Mouse (Mus musculus): ENCODE results near the gene Alox12.
A peak's percentile ranks its signal among the peaks of the same experiment; 100 is the strongest.

The Alox12 gene

DNA sequence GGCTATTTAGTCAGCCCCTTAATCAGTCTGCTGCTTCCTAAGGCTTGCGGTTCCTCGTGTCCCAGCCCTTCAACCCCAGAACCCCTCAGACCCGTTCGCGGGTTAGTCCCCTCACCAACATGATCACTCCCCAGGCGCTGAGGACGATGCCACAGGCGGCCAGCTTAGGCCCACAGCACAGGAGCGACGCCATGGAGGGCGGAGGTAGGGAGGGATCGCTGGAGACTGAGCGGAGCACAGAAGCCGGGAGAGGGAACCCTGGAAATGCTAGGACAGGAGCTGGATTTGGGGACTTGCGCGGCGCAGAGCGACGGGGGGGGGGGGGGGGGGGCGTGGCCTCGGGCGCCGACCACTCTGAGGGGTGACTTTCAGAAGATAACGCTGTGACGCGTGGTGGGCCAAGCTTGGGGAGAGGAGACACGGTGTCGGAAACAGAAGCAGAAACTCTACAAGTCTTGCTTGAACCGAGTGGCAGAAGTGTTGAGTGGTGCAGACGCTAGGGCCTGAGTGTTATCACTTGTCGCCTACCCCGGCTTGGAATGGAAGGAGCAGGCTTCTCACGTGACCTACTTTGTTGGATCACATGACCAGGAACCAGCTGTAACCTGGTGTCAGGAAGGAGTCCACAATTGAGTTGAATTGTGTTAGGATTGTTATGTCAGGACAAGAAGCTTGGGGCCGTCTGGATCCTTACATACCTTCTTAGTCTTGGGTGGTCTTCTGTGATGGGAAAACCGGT is 15.4 kb downstream of the Alox12 start, which contains the start of the genes Gm21988 and Rnasek:
TSS of gene Gm21988 (minus strand) at position 290 of the 739 bp plus-strand sequence.
TSS of gene Rnasek (minus strand) at position 302 of the 739 bp plus-strand sequence.
- peak; percentile 82 for DNase-seq (ENCODE audit: low spot score)

DNA sequence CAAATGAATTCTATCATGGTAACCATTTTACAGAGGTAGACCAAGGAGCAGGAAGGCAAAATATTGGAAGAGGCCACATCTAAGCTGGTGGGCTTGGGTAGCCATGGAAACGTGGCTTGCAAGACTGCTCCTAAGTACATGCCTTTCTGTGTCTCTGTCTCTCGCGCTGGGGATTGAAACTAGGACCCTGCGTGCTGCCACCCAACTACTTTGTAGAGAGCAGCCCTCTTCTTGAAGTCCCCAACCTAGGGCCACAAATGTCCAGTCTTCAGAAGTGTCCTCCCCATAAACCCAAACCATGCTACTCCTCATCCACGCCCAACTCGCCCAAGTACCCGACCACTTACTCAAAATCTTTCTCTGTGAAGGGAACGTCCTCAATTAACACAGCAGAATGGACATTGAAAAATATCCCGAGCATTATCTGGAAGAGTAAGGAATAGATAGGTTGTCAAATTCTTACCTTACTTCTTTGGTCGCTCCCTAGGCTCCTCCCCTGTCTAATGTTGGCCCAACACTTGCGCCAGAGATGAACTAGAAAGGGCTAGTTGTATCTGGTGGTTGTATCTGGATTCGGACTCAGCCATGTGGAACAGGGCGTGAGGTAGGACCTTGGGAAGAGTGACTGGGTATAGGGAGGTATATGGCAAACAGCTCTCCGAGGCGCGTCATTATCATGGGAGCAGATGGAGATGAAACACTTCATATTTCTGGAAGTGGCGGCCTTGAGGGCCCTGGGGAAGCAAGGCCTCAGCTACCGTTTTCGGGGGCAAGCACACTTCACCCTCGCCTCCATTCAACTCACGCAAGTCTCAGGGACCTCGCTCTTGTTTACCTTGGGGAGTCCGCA is 16.3 kb downstream of the Alox12 start:
- DNase-seq (ENCODE audit: low spot score) = no peak

- DNase-seq (ENCODE audit: low spot score) = peak; percentile 92
Observed at GRCm38 (mm10) chr11:70237457-70238167, 17.5 kb downstream of the Alox12 start, which contains the start of gene 0610010K14Rik. TSS of gene 0610010K14Rik (minus strand) at chr11:70237914.

DNA sequence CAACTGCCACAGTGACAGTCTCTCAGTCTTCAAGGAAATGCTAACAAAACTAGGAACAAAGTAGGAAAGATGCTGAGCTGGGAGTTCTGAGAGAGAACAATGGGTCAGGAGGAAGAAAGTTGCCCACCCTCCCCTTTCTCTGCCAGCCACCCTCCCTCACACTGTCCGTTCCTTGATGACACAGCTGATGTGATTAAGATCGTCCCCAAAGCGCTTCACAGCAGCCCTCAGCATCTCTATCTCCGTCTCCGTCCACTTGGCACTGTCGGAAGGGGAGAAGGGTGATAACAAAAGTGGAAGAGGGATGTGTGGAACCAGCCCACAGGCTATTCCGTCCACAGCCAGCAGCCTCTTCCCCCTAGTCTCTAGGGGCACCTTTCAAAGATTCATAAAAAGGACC is 18.4 kb downstream of the Alox12 start:
- peak; percentile 2 for DNase-seq (ENCODE audit: low spot score)

- no peak for DNase-seq (ENCODE audit: low spot score)
Observed at GRCm38 (mm10) chr11:70235254-70235900, 19.8 kb downstream of the Alox12 start.

DNA sequence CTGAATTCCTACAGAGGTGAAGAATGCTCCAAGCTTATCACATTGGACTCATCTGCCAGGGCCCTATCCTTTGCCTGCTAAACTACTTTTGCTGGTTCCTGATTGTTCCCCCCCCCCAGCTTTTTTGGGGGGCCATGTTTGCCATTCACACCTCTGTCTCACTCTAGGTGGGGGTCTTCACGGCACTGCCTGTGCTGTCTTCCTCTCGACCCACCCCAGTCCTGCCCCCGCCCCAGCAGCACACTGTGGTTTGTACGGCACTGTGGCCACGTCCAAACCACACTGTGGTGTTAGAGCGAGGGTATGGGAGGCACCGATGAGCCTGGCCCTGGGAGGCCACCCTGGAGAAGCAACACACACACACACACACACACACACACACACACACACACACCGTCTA is 20.7 kb downstream of the Alox12 start:
- no peak for DNase-seq (ENCODE audit: low spot score)

- DNase-seq (ENCODE audit: low spot score) = no peak
Observed at GRCm38 (mm10) chr11:70234037-70234436, 21.1 kb downstream of the Alox12 start.

DNA sequence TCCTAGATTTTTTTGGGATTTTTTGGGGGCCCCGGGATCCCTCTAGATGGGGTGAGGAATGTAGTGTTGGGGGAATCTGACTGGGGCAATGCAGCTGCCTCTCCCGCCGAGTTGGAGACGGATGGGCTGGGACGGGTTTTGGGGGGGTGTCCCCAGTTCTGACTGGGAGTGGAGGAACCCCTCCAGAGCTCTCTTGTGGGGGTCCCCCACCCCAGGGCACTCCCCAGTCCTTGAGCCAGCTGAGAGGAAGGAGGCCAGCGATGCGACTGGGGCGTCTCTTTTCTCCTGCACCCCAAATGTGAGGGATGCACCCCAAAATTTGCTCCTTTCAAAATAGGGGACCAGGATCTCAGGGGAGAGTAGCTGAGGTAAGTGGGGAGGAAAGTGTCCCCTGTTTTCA is 22.1 kb downstream of the Alox12 start:
- no peak for DNase-seq (ENCODE audit: low spot score)

GRCm38 (mm10) chr11:70232546-70232945 is 22.6 kb downstream of the Alox12 start:
- no peak for DNase-seq (ENCODE audit: low spot score)

DNA sequence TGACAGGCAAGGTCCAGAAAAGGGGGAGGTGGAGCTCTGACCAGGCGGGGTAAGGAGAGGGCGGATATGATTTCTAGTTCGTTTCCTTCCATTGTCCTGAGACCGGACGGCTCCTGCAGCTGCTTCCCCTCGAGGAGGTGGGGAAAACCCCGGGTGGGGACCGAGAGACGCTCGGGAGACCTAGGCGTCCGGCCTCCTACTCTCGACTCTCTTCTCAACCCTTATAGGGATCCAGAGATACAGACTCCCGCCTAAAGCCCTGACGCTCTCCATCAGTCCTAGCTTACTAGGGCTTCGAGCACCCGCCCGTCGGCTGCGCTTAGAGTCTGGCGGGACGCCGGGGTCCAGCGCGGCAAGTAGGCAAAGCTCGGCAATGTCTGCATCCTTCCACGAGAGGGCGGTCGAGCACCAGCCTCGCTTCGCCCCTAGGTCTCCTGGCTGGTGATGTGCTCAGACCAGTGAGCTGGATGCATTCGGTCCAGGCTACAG is 24.9 kb downstream of the Alox12 start:
- DNase-seq (ENCODE audit: low spot score) = no peak

- no peak for DNase-seq (ENCODE audit: low spot score)
Observed at GRCm38 (mm10) chr11:70229260-70230010, 25.7 kb downstream of the Alox12 start, which contains the start of gene Bcl6b. TSS of gene Bcl6b (minus strand) at chr11:70229798.

DNA sequence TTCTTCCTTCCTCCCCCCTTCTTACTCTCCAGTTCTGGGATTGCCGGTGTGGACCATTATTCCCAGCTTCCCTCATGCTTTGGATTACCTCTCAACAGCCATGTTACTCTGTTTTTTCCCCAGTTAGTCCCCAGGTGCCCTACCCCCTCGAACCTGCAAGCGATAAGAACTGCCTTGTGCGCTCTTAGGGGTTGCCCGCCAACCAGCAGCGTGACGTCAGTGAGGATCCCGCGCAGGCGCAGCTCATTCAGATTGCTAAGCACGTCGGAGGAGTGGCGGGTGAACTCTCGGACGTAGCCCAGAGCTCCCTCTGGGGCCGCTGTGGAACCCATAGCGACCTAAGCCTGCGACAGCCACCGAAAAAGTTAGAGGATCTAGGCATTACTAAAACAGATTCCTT is 26.3 kb downstream of the Alox12 start:
- DNase-seq (ENCODE audit: low spot score) = no peak

DNA sequence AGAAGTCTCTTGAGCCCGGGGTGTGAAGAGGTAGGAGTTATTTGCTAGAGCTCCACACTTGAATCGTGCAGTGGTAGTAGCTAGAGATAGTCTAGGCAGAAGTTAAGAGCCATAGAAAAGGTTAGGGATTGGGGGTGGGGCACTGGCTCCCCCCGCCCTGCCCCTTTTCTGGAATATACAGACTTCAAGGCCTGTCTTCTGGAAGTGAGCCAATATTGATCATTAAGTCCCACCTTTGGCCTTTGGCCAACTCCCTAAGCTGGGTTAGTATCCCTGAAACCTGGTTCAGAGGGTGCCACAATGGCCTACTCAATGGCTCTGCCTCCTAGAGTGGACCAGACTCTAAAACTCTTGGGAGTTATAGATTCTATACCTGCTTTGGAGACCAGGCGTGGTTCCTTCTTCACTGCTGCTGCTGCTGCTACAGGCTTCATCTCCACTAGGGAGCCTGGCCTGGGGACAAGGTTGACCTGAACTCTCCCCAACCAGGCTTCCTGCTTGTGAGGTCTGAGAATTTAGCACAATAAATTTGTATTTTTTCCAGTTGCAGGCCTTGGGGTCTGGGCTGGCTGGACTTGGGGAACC is 27.4 kb downstream of the Alox12 start:
- no peak for DNase-seq (ENCODE audit: low spot score)

- DNase-seq (ENCODE audit: low spot score) = no peak
Observed at GRCm38 (mm10) chr11:70227126-70227525, 28.0 kb downstream of the Alox12 start.

DNA sequence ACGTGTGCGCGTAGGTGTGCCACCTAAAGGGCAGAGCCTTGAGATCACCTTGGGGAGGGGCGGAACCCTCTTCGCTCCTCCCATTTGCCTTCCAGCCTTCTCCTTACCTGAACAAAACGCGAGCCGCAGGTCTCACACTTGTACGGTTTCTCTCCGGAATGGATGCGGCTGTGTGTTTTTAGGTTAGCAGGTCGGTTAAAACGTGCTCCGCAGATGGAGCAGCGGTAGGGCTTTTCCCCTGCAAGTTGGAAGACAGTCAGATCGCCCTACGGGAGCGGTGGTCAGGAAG is 28.6 kb downstream of the Alox12 start:
- no peak for DNase-seq (ENCODE audit: low spot score)

DNA sequence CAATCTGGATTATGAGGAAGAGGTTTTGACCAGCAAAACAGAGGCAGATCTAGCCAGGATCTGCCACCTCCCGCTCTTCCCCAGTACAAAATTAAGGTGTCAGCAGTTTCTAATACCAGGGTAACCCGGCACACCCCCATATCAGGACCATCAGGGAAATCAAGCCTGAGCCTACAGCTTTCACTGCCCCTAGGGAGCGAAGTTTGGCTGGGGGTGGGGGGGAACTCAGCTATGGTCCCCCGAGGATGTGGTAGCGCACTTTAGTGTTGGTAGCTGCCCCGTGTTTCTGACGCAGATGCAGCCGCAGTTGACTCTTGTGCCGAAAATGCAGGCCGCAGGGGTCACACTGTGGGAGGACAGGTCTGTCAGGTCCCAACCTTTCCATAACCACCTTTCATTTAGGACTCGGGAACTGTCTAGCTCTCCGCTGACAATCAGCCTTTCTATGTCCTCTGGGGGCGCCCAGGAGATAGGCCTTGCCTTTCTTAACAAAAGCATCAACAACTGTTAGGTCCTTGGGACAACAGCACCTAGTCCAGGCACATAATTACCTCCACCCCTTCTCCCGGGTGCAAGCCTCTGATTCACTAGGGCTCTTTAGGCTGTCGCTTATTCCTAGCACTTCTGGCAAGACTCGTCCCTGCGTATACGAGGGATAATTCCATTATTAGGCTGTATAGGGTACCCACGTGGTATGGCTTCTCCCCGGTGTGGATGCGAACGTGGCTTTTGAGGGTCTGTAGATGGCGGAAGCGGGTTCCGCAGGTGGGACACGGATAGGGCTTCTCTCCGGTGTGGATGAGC is 29.2 kb downstream of the Alox12 start:
- DNase-seq (ENCODE audit: low spot score) = no peak

DNA sequence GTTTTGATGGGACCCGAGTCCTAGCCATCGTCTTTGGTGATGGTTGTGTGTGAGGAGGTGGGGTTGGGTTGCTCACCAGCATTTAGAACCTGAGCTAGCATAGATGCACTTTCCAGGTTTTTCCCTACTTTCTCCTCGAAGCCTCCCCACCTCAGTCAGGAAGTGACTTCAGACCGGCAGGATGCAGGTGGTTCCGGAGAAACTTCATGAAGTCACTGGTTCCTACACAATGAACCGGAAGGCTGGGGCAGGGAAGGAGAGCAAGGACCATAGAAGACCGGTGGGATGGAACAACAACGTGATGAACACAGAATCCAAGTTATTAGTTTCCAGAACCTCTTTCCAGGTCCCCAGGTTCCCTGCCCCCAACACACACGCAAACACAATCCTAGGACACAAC is 31.4 kb downstream of the Alox12 start:
- DNase-seq (ENCODE audit: low spot score) = no peak

DNA sequence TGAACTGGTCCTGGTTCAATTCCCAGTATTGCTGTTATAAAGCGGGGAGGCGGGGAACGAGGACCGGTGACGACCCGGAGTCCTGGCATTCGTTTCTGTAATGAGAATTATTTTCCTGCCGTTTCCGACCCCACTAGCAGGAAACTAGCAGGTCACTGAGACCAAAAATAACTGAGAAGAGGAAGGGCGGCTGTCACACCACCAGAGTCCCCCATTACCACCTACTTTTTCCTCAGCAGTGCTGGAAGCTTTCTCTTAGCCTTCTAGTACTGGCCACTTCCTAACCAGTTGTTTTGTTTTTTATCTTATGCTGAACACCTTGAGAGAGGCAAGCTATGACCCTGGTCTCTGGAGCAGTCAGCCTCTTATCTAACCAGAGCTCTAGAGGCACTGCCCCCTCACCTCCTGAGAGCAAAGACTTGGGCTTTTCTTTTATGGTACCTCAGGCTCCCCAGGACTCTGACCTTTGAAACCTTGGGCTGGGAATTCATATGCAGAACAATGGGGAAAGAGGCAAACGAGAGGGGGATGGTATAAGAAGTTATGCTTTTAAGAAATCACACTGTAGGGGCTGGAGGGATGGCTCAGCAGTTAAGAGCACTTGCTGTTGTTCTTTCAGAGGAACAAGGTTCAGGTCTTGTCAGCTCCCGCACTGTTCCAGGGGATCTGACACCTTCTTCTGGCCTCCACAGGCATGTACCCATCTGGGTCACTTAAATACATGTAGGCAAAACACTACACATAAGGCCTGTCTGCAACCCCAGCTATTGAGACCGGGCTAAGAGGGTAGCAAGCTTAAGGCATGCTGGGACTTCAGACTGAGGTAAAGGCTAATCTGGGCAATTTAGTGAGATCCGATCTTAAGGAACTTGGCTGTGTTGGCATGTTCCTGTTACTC is 33.3 kb downstream of the Alox12 start:
- no peak for DNase-seq (ENCODE audit: low spot score)
